Mouse (Mus musculus) embryonic facial prominence, embryonic 14.5 days (tissue): ENCODE data around the gene 4933415A04Rik. TPM values are rescaled to one million over a fixed set of nuclear protein-coding genes. Genes with fewer than 3 reads are reported as not detected.

Source experiments
- ATAC-seq: fragments of 200-750 bp; cut with Nextera tagmentation; 2 replicates; pipeline ENCODE4 v1.8.0; 2017; ENCODE audit warnings: low read depth, moderate number of reproducible peaks, moderate TSS enrichment
- DNase-seq: peaks from one replicate; pipeline ENCODE4 v3.0.0-alpha.2; 2015; ENCODE audit warnings: low spot score
- H3K27ac ChIP-seq: fragments of 300-500 bp; sonication (generic); replicated peaks from 2 replicates; pipeline ENCODE4 v1.5.1; 2014; ENCODE audit warnings: low read depth, mild to moderate bottlenecking, low read length, moderate library complexity
- H3K27me3 ChIP-seq: fragments of 300-500 bp; sonication (generic); replicated peaks from 2 replicates; pipeline ENCODE4 v1.6.1; 2014; ENCODE audit warnings: low read length; ENCODE audit not compliant: control insufficient read depth, insufficient read depth
- H3K36me3 ChIP-seq: fragments of 300-500 bp; sonication (generic); 2 replicates; pipeline ENCODE4 v1.6.1; 2014; ENCODE audit warnings: low read length, mixed read lengths; ENCODE audit not compliant: control insufficient read depth, insufficient read depth
- H3K4me1 ChIP-seq: fragments of 300-500 bp; sonication (generic); 2 replicates; pipeline ENCODE4 v1.6.1; 2014; ENCODE audit warnings: antibody characterized with exemption, low read length; ENCODE audit not compliant: control insufficient read depth, insufficient read depth
- H3K4me2 ChIP-seq: fragments of 300-500 bp; sonication (generic); 2 replicates; pipeline ENCODE4 v1.6.1; 2014; ENCODE audit warnings: low read depth, mild to moderate bottlenecking, low read length, moderate library complexity, mixed read lengths
- H3K4me3 ChIP-seq: fragments of 300-500 bp; sonication (generic); 2 replicates; pipeline ENCODE4 v1.5.1; 2014; ENCODE audit warnings: low read depth, mild to moderate bottlenecking, low read length
- H3K9ac ChIP-seq: fragments of 300-500 bp; sonication (generic); 2 replicates; pipeline ENCODE4 v1.6.1; 2014; ENCODE audit warnings: low read depth, mild to moderate bottlenecking, low read length, moderate library complexity, mixed read lengths
- H3K9me3 ChIP-seq: fragments of 300-500 bp; sonication (generic); 2 replicates; pipeline ENCODE4 v1.6.1; 2016; ENCODE audit warnings: low read length; ENCODE audit not compliant: control insufficient read depth
- whole genome bisulfite sequencing: fragments of 180-500 bp; shearing (Covaris S2); extraction: QIAGEN DNeasy Blood & Tissue Kit; methylation state at CpG from one replicate; pipeline ENCODE4 v1.1.7; 2014; 5-methylcytosine and 5-hydroxymethylcytosine counted together
- polyA plus RNA-seq: library from polyadenylated mRNA; unstranded; fragments of >200 nt; fragmentation: Nextera tagmentation; extraction: Ambion mirVana; gene quantifications from 2 replicates; pipeline ENCODE4 v1.2.1, GENCODE M21; 2014

4933415A04Rik gene
- 1.6 and 2.2 TPM in 2 replicates for polyA plus RNA-seq

DNA sequence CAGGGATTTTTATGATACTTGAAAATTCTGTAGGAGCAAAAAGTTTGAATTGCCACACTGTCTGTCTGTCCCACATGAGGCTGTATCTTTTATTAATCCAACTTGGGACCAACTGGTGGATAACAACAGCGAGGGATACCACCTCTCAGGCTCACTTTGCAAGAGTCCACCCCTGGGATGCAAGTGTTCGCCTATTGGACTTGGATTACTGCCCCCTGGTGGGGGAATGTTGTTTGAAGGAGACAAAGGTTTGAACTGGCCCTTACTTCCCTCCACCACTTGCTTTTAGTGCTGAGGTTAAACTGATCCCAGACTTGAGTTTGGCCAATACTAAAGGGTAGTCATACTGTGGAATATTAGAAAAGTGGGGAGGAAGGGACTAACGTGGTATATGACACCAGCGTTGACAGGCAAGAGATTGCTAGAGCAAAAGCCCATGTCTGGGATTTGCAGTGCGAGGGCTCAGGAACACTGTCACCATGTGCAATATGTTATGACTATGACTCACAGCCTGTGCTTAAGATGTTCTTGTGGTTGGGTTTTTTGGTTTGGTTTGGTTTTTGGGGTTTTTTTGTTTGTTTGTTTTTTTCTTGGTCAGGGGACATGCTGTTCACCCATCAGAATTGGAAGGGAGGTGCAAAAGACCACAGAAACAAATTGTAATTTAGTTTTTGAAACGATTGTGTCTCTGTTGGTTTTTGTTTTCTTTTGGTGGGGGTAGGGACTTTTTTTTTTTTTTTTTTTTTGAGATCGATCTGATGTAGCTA lies at the start of gene 4933415A04Rik:
TSS of gene 4933415A04Rik (plus strand) at position 717 of the 767 bp plus-strand sequence.
- Histone ChIP-seq H3K9me3 (no peaks in the 10 kb centered on the region), H3K27ac (no peak within 1 kb of the TSS), H3K27me3 (no peaks in the 10 kb centered on the region), H3K4me2 (no peak within 1 kb of the TSS), H3K36me3 (peaks cover 31% of the 10 kb centered on the region), H3K4me1 (no peaks in the 10 kb centered on the region), H3K4me3 (no peak within 1 kb of the TSS), H3K9ac (no peak within 1 kb of the TSS)
- DNase-seq (peak; percentile 82), ATAC-seq (no peak)
- 68% methylated on average over 7 of the region's 7 CpGs for WGBS

DNA sequence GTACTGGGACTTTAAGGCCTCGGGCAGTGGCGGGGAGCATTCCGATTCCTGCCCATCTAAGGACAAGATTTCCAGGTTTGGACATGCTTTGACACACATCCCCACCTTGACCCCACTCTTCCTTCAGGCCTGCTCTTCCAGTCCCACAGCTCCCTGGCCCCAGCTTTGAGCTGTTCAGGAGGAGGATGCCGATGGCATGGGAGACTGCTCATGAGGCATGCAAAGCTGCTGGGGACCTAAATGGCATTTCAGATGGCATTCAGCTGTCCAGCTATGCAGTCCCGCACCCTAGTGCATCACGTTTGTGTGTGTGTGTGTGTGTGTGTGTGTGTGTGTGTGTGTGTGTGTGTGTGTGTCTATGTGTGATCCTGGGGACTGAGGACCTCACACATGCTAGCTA lies 49.8 kb upstream of the 4933415A04Rik start:
- Histone ChIP-seq H3K27me3 (no peaks in the 10 kb centered on the region), H3K4me1 (peaks cover 4% of the 10 kb centered on the region), H3K9me3 (no peaks in the 10 kb centered on the region), H3K4me3 (no peak overlapping the region), H3K36me3 (peaks cover 21% of the 10 kb centered on the region; the same call in 1 of the 2 replicates), H3K4me2 (no peak overlapping the region), H3K27ac (no peak overlapping the region), H3K9ac (no peak overlapping the region)
- no peak for DNase-seq
- WGBS: 71% methylated on average over 6 of the region's 6 CpGs
- ATAC-seq: no peak

DNA sequence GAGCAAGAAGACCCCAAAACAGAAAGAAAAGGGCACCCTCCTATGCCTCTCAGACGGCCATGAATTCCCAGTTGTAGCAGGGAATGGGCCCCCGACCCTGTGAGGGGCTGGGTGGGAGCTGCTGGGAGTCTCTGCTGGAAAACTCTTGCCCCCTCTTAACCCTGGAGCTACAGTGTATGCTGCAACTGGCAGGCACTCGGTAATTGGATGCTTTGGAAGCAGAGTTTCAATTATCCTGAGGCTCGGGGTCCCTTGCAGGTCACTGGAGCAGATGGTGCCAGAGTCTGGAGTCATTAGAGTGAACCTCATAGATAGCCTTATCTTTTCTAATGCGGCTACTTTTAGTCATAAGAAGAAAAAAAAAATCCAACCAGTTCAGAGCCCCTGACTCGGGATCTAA lies 47.0 kb upstream of the 4933415A04Rik start:
- Histone ChIP-seq H3K27me3 (no peaks in the 10 kb centered on the region), H3K36me3 (peaks cover 13% of the 10 kb centered on the region; the same call in 1 of the 2 replicates), H3K4me3 (no peak overlapping the region), H3K4me1 (peaks cover 4% of the 10 kb centered on the region), H3K9ac (no peak overlapping the region), H3K9me3 (no peaks in the 10 kb centered on the region), H3K27ac (no peak overlapping the region), H3K4me2 (no peak overlapping the region)
- ATAC-seq: peak; percentile 85
- 15% methylated on average over 6 of the region's 6 CpGs for WGBS
- peak; percentile 73 for DNase-seq

DNA sequence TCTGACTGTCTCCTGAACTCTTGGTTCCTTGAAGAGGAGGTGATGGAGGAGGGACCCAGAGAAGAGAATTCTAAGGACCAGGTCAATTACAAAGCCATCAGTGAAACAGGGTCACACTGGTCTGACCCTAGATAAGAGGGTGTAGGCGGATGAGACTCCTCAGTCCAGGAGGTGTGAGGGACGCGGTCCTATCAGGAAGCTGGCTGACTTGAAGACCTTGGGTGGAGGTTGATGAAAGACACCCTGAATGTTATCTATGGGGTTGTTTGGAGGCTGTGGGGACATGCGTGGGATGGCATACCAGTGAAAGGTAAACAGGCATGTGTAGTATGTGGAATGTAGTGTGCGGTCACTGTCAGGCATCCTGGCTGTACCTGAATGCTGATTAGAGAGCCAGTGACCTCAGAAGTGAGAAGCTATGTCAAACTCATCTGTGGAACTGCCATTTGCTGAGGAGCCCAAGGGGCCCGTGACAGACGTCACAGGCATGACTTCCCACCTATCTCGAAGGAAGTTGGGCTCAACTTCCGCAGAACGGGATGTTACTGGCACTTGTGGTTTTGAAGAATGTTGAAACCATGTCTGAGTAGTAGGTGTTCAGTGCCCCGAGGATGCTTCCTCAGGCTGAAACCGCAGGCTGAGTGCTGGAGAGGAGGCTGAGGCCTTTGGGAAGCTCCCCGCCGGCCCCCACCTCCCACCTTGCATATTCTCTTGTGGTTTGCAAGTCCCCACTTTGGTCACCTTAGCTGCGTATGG lies 43.0 kb upstream of the 4933415A04Rik start:
- H3K9ac ChIP-seq: no peak overlapping the region
- H3K4me2 ChIP-seq: no peak overlapping the region
- DNase-seq (no peak), ATAC-seq (no peak)
- no peaks in the 10 kb centered on the region for H3K9me3 ChIP-seq
- no peak overlapping the region for H3K4me3 ChIP-seq
- 86% methylated on average over 15 of the region's 15 CpGs for WGBS
- no peaks in the 10 kb centered on the region for H3K36me3 ChIP-seq
- peaks cover 10% of the 10 kb centered on the region for H3K4me1 ChIP-seq
- H3K27ac ChIP-seq: no peak overlapping the region
- H3K27me3 ChIP-seq: no peaks in the 10 kb centered on the region

DNA sequence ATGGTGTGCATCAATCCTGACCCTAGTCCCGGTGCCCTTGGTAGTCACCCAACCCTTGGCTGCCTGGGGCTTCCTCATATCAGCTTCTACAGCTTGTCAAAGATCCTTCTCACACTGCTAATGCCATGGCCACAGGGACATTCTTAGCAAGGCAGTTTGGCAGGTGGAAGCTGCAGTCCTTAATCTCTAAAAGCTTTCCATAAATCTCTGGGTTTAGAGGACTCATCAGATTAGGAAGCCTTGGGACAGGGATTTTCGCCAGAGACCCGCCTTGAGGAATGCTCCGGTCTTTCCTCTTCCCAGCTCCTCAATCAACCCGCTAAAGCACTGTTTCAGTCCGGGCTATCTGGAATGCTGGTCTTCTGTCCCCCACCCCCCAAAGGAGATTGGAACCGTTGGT lies 42.0 kb upstream of the 4933415A04Rik start:
- Histone ChIP-seq H3K36me3 (no peaks in the 10 kb centered on the region), H3K9me3 (no peaks in the 10 kb centered on the region), H3K4me3 (no peak overlapping the region), H3K9ac (no peak overlapping the region), H3K4me1 (peaks cover 10% of the 10 kb centered on the region), H3K27me3 (no peaks in the 10 kb centered on the region), H3K4me2 (no peak overlapping the region), H3K27ac (no peak overlapping the region)
- ATAC-seq (no peak), DNase-seq (no peak)
- 75% methylated on average over 7 of the region's 7 CpGs for WGBS

DNA sequence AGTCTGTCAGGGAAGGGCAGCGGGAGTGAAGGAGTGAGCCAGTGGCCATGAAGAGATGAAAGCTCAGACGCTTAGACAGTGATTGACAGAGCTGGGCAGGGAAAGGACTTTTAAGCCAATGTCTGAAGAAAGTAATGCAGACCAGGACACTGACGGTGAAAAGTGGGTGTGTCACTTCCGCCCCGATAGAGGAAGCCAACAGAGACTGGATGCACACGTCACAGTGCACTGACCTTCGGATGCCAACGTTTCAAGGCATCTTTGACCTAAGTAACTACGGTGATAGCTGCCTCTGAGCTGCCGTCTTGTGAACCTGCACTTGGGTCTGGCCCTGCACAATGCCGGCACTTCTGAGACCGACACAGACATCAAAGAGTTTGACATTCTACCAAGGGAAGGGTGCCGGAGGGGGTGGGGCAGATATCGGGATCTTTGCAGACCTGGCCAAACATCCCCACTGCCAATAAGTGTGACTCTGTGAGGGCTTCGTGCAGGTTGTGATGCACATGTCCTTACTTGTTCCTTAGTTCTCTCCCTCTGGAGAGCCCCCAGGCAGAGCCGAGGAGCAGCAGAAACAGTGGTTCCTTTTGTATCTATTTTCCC lies 40.9 kb upstream of the 4933415A04Rik start:
- ATAC-seq (no peak), DNase-seq (no peak)
- H3K4me2 ChIP-seq: 0 out of 2 replicates have a peak overlapping the region, but pooled peaks have one; percentile 4
- WGBS: 44% methylated on average over 16 of the region's 16 CpGs
- H3K27ac ChIP-seq: no peak overlapping the region
- H3K4me1 ChIP-seq: peaks cover 10% of the 10 kb centered on the region; the same call in 1 of the 2 replicates
- H3K9me3 ChIP-seq: no peaks in the 10 kb centered on the region
- no peak overlapping the region for H3K4me3 ChIP-seq
- no peak overlapping the region for H3K9ac ChIP-seq
- H3K27me3 ChIP-seq: no peaks in the 10 kb centered on the region
- no peaks in the 10 kb centered on the region for H3K36me3 ChIP-seq

- no peak overlapping the region for H3K27ac ChIP-seq
- WGBS: 49% methylated on average over 4 of the region's 4 CpGs
Measured at GRCm38 (mm10) chr11:43546678-43547077, 40.2 kb upstream of the 4933415A04Rik start.

DNA sequence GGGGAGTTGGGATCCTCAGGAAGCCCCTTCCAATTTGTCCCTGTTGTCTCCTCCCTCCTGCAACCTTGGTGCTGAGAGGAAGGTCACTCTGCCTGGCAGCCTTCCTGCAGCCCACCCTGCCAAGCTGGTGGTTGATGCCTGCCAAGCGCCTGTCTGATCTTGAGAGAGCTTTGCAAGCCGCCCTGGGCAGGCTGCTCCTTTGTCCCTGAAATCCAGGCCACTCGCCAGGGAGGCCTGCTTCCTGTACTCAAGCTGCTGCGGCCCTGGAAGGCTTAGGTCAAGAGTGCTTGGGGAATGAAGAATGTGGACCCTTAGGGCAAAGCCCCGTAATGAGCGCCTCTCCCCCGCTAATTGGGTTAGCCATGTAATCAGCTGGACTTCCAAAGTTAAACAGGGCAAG lies 38.7 kb upstream of the 4933415A04Rik start:
- peak; percentile 70; the same call in 1 of the 2 replicates for ATAC-seq
- no peak overlapping the region for H3K27ac ChIP-seq
- H3K4me2 ChIP-seq: no peak overlapping the region
- H3K36me3 ChIP-seq: no peaks in the 10 kb centered on the region
- 19% methylated on average over 7 of the region's 7 CpGs for WGBS
- H3K4me3 ChIP-seq: no peak overlapping the region
- H3K9me3 ChIP-seq: no peaks in the 10 kb centered on the region
- H3K9ac ChIP-seq: no peak overlapping the region
- DNase-seq: peak; percentile 81
- no peaks in the 10 kb centered on the region for H3K27me3 ChIP-seq
- H3K4me1 ChIP-seq: peaks cover 10% of the 10 kb centered on the region; the same call in 1 of the 2 replicates

More at GRCm38 (mm10) chr11:43546678-43547077, 40.2 kb upstream of the 4933415A04Rik start:
- Histone ChIP-seq H3K4me3 (no peak overlapping the region), H3K9ac (no peak overlapping the region), H3K27me3 (no peaks in the 10 kb centered on the region), H3K36me3 (no peaks in the 10 kb centered on the region), H3K4me2 (no peak overlapping the region), H3K9me3 (no peaks in the 10 kb centered on the region), H3K4me1 (peaks cover 10% of the 10 kb centered on the region; the same call in 1 of the 2 replicates)
- DNase-seq: no peak
- no peak for ATAC-seq
